Mouse (Mus musculus) right cerebral cortex, adult 18-20 months (tissue): ENCODE data around the gene Tent2.
A peak's percentile ranks its signal among the peaks of the same experiment; 100 is the strongest.
"Not testable (repeated sequence)": the region's sequence is repeated elsewhere in the genome, so short reads cannot be mapped to it uniquely, and the experiment has no call there.

Experiments
- DNase-seq: peaks from one replicate; pipeline ENCODE4 v3.0.0; 2022; ENCODE audit warnings: mixed read lengths

Gene Tent2

GRCm38 (mm10) chr13:93191831-93192645, at the start of gene Tent2:
Tent2 (minus strand) TSS chr13:93192385.
- DNase-seq: peak; percentile 97

GRCm38 (mm10) chr13:93241180-93241579, 49.0 kb upstream of the Tent2 start:
- DNase-seq: no peak

GRCm38 (mm10) chr13:93239561-93239960, 47.4 kb upstream of the Tent2 start:
- DNase-seq: no peak

- no peak for DNase-seq
Measured at GRCm38 (mm10) chr13:93239134-93239533, 46.9 kb upstream of the Tent2 start.

GRCm38 (mm10) chr13:93237677-93238398, 45.7 kb upstream of the Tent2 start:
- no peak for DNase-seq

GRCm38 (mm10) chr13:93234267-93235039, 42.3 kb upstream of the Tent2 start:
- DNase-seq: no peak

GRCm38 (mm10) chr13:93232335-93232734, 40.1 kb upstream of the Tent2 start:
- DNase-seq: no peak

- no peak for DNase-seq
Measured at GRCm38 (mm10) chr13:93231016-93231415, 38.8 kb upstream of the Tent2 start.

- DNase-seq: peak; percentile 65
Measured at GRCm38 (mm10) chr13:93211741-93212140, 19.6 kb upstream of the Tent2 start.

GRCm38 (mm10) chr13:93192646-93193026, 451 bp upstream of the Tent2 start:
- no peak for DNase-seq

- DNase-seq: no peak
Measured at GRCm38 (mm10) chr13:93189416-93189815, 2.8 kb downstream of the Tent2 start.

- no peak for DNase-seq
Measured at GRCm38 (mm10) chr13:93188738-93189137, 3.4 kb downstream of the Tent2 start.

- DNase-seq: not testable (repeated sequence)
Measured at GRCm38 (mm10) chr13:93187792-93188191, 4.4 kb downstream of the Tent2 start.

- no peak for DNase-seq
Measured at GRCm38 (mm10) chr13:93180351-93180750, 11.8 kb downstream of the Tent2 start.

GRCm38 (mm10) chr13:93179522-93179921, 12.7 kb downstream of the Tent2 start:
- DNase-seq: no peak

- no peak for DNase-seq
Measured at GRCm38 (mm10) chr13:93177571-93177970, 14.6 kb downstream of the Tent2 start.

- DNase-seq: no peak
Measured at GRCm38 (mm10) chr13:93163303-93163702, 28.9 kb downstream of the Tent2 start.

GRCm38 (mm10) chr13:93162456-93162855, 29.7 kb downstream of the Tent2 start:
- DNase-seq: no peak

- DNase-seq: no peak
Measured at GRCm38 (mm10) chr13:93158261-93158660, 33.9 kb downstream of the Tent2 start.

- no peak for DNase-seq
Measured at GRCm38 (mm10) chr13:93153280-93153679, 38.9 kb downstream of the Tent2 start.

- DNase-seq: peak; percentile 76
Measured at GRCm38 (mm10) chr13:93144336-93145167, 47.6 kb downstream of the Tent2 start, which contains the start of gene Cmya5. Cmya5 (minus strand) TSS chr13:93144724.

- peak; percentile 19 for DNase-seq
Measured at GRCm38 (mm10) chr13:93143819-93144283, 48.3 kb downstream of the Tent2 start.
